Mouse (Mus musculus) MN1 (cell line): ENCODE measurements around the gene Arpc3.
A peak's percentile ranks its signal among the peaks of the same experiment; 100 is the strongest.

Experiments used
- DNase-seq: peaks from one replicate; pipeline ENCODE4 v3.0.0-alpha.2; 2016; ENCODE audit warnings: low spot score

Arpc3 gene

GRCm38 (mm10) chr5:122391786-122392180 is at the start of gene Arpc3:
Gene Arpc3, plus strand, starts transcription at chr5:122391878.
- DNase-seq: peak; percentile 85

DNA sequence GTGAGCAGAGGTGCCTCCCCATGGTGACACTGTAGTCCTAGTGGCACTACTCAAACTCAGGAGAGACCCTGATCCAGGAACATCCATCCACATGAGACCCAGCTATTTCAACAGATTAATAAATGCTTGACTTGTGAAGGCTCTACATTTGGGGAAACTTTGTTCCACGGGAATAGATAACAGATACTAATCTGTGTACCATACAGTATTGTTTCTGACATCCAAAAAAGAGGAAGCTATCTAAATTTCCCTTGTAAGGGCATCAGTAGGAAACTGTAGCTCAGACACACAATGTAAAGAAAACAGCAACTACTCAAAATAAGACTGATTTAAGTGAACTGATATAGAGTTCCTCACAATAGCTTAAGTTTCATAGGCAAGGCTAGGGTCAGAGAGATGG is 48.8 kb upstream of the Arpc3 start:
- DNase-seq: no peak

DNA sequence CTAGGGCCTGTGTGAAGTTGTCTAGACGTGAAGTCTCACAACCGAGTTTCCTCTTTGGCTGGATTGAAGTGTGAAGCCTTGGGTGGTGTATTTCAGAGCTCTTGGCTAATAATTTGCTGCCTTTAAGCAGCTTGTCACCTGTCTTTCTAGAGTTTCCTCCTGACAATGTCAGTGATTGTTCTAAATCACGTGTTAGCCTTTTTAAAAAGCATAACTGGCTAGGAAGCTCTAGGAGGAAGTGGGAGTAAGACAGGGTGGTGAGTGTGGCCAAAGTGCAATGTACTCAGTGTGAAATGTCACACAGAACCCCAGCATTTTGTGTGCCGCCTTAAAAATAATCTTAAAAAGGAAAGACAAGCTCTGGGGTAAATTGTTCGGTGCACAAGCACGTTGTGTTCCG is 47.9 kb upstream of the Arpc3 start:
- no peak for DNase-seq

- DNase-seq: peak; percentile 62
Observed at GRCm38 (mm10) chr5:122344260-122344659, 47.4 kb upstream of the Arpc3 start.

GRCm38 (mm10) chr5:122345777-122346176 is 45.9 kb upstream of the Arpc3 start:
- DNase-seq: no peak

- peak; percentile 98 for DNase-seq
Observed at GRCm38 (mm10) chr5:122353807-122354491, 37.7 kb upstream of the Arpc3 start, which contains the start of the genes Rad9b and Vps29. Gene Rad9b, minus strand, starts transcription at chr5:122354233. Gene Vps29, plus strand, starts transcription at chr5:122354369.

DNA sequence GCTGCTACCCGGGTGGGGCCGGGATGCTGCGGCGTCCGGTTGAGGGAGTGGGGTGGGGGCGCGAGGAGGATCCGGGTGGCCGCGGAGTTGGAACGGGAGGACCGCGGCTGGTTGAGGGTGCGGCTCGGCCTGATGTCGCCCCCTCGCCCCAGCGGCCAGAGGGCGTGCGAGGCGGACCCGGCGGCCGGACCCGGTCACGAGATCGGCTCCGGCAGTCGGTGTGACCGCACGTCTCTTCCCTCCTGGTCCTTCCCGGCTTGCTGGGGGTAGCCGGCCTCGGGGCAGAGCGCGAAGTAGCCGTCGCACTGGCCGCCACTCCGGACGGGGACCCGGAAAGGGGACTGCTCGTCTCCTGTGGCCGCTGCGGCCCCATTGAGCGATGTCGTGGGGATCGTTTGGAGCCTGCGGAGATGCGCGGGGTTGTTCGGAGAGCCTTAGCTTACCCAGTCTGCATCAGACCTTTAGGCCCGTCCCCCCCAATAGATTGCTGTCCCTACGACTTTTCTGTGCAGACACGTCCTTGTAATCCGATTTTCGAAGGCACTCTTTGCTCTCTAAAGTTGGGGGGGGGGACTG is 37.1 kb upstream of the Arpc3 start:
- no peak for DNase-seq

- DNase-seq: peak; percentile 52
Observed at GRCm38 (mm10) chr5:122371591-122372191, 20.0 kb upstream of the Arpc3 start, which contains the start of gene Gpn3. Gene Gpn3, plus strand, starts transcription at chr5:122371876.

DNA sequence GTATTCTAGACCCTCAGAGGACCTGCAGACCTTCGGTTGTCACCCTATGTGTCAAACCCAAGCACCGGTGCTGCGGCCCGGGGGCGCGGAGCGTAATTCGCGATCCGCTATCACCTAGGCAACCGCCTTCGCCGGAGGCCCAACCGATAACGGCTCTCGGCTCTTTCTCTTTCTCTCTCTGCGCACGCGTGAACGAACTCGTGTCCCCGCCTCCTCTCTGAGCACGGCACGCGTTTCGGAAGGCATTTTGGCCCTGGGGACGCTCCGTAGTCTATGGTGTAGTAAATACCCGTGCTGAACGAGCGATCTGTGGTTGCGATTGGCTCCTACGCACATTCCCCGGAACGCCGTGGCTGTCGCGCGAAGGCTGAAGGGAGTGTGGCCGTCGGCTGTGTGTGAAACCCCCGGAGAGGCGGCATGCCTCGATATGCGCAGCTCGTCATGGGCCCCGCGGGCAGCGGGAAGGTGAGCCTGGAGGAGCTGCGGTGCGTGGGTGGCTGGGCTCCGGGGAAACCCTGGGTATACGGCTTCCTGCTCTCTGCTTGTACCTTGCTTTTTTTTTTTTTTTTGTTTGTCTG is 19.4 kb upstream of the Arpc3 start, which contains the start of gene Fam216a:
Gene Fam216a (minus strand): TSS at position 173 of the 578 bp plus-strand sequence.
- peak; percentile 99 for DNase-seq

DNA sequence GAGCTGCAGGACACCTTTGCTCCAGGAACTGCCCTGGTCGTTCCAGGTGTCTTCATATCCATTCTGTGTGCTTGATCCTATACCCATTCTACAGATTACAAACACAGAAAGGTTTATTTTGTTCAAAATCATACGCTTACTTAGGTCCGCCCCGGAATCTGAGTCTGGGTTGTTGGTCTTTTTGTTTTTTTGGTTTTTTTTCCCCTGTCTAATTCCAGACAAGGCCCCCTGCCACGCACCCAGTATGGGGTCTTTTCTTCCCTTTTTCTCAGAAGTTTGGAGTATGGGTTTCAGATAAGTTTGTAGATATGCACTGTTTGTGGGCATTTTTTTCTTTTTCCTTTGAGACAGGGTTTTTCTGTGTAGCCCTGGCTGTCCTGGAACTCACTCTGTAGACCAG is 18.8 kb upstream of the Arpc3 start:
- no peak for DNase-seq

DNA sequence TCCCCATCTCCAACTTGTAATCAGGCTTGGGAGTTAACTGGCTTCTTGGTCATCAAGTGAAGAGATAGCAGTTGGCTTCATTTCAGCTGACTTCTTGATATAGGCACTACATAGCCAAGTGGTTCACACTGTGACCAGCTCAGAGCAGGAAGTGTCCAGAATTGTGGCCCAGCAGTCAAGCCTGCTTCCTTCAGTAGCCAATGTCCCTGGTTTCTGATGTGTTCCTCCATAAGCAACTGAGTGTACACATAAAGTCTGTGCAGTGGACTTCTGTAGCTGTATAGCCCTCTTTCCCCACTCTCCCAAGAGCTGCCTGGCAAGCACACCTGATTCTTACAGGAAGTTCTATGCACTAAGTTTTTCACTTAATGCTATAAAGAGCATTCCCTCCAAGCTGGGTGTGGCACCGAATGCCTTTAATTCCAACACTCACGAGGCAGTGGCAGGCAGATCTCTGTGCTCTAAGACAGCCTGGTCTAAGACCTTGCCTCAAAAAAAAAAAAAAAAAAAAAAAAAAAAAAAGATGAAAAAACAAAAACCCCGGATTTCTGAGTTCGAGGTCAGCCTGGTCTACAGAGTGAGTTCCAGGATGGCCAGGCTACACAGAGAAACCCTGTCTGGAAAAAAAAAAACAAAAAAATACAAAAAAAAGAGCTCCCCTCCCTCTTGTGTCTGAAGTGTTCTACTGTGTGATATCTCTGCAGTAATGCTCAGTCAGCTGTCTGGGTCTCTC is 14.4 kb upstream of the Arpc3 start:
- no peak for DNase-seq

DNA sequence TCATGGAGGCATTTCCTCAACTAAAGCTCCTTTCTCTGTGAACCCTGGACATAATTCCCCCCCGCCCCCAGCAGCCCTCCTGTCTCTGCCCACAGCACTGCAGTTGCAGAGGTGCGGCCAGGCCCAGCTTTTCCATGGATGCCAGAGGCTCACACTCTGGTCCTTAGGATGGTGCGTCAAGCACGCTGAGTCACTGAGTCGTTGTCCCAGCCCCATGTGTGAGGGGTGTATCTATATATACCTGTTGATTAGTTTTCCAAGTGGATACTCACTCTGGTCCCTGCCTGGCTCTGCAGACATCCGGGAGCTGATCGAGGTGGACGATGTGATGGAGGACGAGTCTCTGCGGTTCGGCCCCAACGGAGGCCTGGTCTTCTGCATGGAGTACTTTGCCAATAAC is 13.5 kb upstream of the Arpc3 start:
- no peak for DNase-seq

DNA sequence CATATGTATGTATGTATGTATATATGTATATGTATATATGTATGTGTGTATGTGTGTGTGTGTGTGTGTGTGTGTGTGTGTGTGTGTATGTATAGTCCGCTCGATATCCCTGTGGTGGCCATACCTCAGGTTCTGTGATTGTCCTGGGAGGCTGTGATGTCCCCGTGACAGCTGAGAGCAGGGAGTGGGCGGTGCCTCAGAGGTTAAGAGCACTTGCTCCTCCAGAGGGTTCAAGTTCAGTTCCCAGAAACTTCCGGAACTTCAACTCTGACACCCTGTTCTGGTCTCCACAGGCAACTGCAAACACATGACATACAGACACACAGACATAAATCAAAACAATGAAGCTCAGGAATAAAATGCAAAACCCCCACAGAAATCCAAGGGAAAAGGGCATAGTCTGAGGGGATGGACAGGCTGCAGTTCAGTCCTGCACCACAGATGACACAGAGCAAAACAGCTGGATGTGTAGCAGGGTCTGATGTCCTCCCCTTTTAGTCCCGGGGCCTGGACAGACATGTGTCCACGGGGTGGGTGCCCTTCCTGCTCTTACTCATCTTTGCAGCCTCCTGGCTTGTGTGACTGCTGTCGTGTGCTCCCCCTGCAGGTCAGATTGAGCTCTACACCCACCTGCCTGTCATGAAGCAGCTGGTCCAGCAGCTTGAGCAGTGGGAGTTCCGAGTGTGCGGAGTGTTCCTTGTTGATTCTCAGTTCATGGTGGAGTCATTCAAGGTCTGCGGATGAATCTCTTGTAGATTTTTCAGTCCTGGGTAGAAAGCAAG is 12.1 kb upstream of the Arpc3 start:
- DNase-seq: peak; percentile 78

DNA sequence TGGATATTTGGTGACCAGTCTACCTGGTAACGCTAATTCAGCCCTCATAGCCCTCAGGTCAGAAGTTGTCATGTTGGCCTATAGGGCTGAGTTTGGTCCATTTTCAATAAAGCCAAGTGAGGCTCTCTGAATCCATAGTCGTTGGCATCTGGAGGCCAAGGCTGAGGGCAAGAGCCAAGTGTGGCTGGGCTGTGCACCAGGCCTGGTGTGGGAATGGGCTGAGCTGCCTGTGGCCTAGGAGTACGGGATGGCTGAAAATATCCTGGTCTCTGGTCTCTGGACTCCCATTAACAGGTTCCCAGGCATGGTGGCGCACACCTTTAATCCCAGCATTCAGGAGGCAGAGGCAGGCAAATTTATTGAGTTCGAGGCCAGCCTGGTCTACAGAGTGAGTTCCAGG is 1.7 kb upstream of the Arpc3 start:
- DNase-seq: no peak

- DNase-seq: no peak
Observed at GRCm38 (mm10) chr5:122390671-122391070, 1.0 kb upstream of the Arpc3 start.

- DNase-seq: no peak
Observed at GRCm38 (mm10) chr5:122391178-122391785, 396 bp upstream of the Arpc3 start.

- DNase-seq: peak; percentile 26
Observed at GRCm38 (mm10) chr5:122392227-122393004, 738 bp downstream of the Arpc3 start.

DNA sequence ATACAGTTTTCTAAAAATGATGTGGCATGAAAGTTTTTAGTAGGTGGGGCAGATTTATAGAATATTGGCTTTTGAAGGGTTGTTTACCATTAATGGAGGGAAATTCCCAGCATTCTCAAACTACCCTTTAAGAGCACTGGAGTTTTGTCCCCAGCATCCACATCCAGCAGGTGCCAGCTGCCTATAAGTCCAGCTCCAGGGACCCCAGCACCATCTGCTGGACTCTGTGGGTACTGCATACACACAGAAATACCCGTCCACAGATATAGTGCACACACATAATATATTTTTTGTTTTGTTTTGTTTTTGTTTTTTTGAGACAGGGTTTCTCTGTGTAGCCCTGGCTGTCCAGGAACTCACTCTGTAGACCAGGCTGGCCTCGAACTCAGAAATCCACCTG is 2.2 kb downstream of the Arpc3 start:
- DNase-seq: peak; percentile 37

DNA sequence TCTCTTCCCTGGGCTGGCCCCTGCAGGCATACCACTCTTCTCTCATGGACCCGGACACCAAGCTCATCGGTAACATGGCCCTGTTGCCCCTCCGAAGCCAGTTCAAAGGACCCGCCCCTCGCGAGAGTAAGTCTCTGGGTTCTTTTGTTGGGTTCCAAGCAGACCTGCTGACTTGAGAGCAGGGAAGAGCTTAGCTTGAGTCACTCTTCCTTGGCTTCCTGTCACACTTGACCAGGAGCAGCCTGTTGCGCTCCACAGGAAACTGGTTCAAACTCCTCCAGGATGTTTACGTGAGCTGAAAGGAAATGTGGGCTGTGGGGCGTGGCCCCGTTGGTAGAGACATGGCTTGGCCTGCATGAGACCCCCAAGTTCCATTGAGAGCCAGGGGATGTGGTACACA is 5.1 kb downstream of the Arpc3 start:
- no peak for DNase-seq

- DNase-seq: no peak
Observed at GRCm38 (mm10) chr5:122397495-122397894, 5.8 kb downstream of the Arpc3 start.
